Mouse (Mus musculus) lung, postnatal 14 days (tissue): ENCODE data around the gene Sh3pxd2a.

ENCODE experiments used
- DNase-seq: peaks from one replicate; pipeline ENCODE4 v3.0.0; 2021

Gene Sh3pxd2a

GRCm38 (mm10) chr19:47330743-47331227 is 133.4 kb downstream of the Sh3pxd2a start:
- peak; percentile 49 for DNase-seq

- no peak for DNase-seq
Observed at GRCm38 (mm10) chr19:47329102-47329501, 135.1 kb downstream of the Sh3pxd2a start.

GRCm38 (mm10) chr19:47327896-47328882 is 136.0 kb downstream of the Sh3pxd2a start:
- no peak for DNase-seq

- peak; percentile 76 for DNase-seq
Observed at GRCm38 (mm10) chr19:47325881-47326280, 138.3 kb downstream of the Sh3pxd2a start.

GRCm38 (mm10) chr19:47323096-47323849 is 140.9 kb downstream of the Sh3pxd2a start:
- peak; percentile 60 for DNase-seq

- DNase-seq = peak; percentile 84
Observed at GRCm38 (mm10) chr19:47320331-47320668, 143.9 kb downstream of the Sh3pxd2a start.

- DNase-seq = no peak
Observed at GRCm38 (mm10) chr19:47319521-47320330, 144.5 kb downstream of the Sh3pxd2a start.

- no peak for DNase-seq
Observed at GRCm38 (mm10) chr19:47319061-47319460, 145.1 kb downstream of the Sh3pxd2a start.

- peak; percentile 72 for DNase-seq
Observed at GRCm38 (mm10) chr19:47317063-47317938, 146.9 kb downstream of the Sh3pxd2a start.

GRCm38 (mm10) chr19:47316288-47317062 is 147.7 kb downstream of the Sh3pxd2a start:
- no peak for DNase-seq

GRCm38 (mm10) chr19:47315917-47316265 is 148.3 kb downstream of the Sh3pxd2a start:
- DNase-seq = no peak

GRCm38 (mm10) chr19:47315091-47315916 is 148.9 kb downstream of the Sh3pxd2a start:
- DNase-seq = no peak

- DNase-seq = peak; percentile 78
Observed at GRCm38 (mm10) chr19:47314076-47314941, 149.9 kb downstream of the Sh3pxd2a start.

GRCm38 (mm10) chr19:47313387-47314075 is 150.7 kb downstream of the Sh3pxd2a start:
- DNase-seq = no peak

GRCm38 (mm10) chr19:47311162-47311561 is 153.0 kb downstream of the Sh3pxd2a start:
- no peak for DNase-seq

GRCm38 (mm10) chr19:47309824-47310223 is 154.4 kb downstream of the Sh3pxd2a start:
- DNase-seq = no peak

GRCm38 (mm10) chr19:47306917-47307315 is 157.3 kb downstream of the Sh3pxd2a start:
- no peak for DNase-seq
